Mouse (Mus musculus): ENCODE data around the gene Lrrc3b. TPM values are rescaled to one million over a fixed set of nuclear protein-coding genes. Genes with fewer than 3 reads are reported as not detected.

Gene Lrrc3b
- polyA plus RNA-seq, 1 experiment: 0.60 TPM

GRCm38 (mm10) chr14:15421624-15422023 lies 17.2 kb downstream of the Lrrc3b start:
- Histone ChIP-seq H3K36me3 (ENCODE audit: control insufficient read depth, insufficient read depth, low read length) (no peaks in the 10 kb centered on the region), H3K4me3 (ENCODE audit: extremely low read depth, insufficient read depth, insufficient read length) (no peak overlapping the region), H3K4me1 (ENCODE audit: control insufficient read depth, insufficient read depth, insufficient read length) (no peaks in the 10 kb centered on the region), H3K27ac (ENCODE audit: insufficient read depth, low read length) (no peak overlapping the region), H3K27me3 (ENCODE audit: control insufficient read depth, insufficient read depth, low read length) (no peaks in the 10 kb centered on the region)
- no peak for DNase-seq (ENCODE audit: low read depth in 1 of 2, low spot score in 2 of 2)
- WGBS: 86% methylated on average over 1 of the region's 1 CpGs
- no peak for TF ChIP-seq CTCF (IDR thresholded peaks at IDR 0.05; ENCODE audit: extremely low read depth, insufficient read depth, insufficient read length, insufficient replicate concordance)
- TF ChIP-seq POLR2A (IDR thresholded peaks at IDR 0.05; ENCODE audit: low read depth, low read length): no peak

GRCm38 (mm10) chr14:15410686-15411534 lies 27.9 kb downstream of the Lrrc3b start:
- no peak for DNase-seq (ENCODE audit: low read depth in 1 of 2, low spot score in 2 of 2)
- Histone ChIP-seq H3K4me1 (ENCODE audit: control insufficient read depth, insufficient read depth, insufficient read length) (no peaks in the 10 kb centered on the region), H3K4me3 (ENCODE audit: extremely low read depth, insufficient read depth, insufficient read length) (no peak overlapping the region), H3K27ac (ENCODE audit: insufficient read depth, low read length) (no peak overlapping the region), H3K27me3 (ENCODE audit: control insufficient read depth, insufficient read depth, low read length) (no peaks in the 10 kb centered on the region), H3K36me3 (ENCODE audit: control insufficient read depth, insufficient read depth, low read length) (no peaks in the 10 kb centered on the region)
- WGBS: 72% methylated on average over 8 of the region's 8 CpGs
- no peak for TF ChIP-seq POLR2A (IDR thresholded peaks at IDR 0.05; ENCODE audit: low read depth, low read length)
- no peak for TF ChIP-seq CTCF (IDR thresholded peaks at IDR 0.05; ENCODE audit: extremely low read depth, insufficient read depth, insufficient read length, insufficient replicate concordance)

DNA sequence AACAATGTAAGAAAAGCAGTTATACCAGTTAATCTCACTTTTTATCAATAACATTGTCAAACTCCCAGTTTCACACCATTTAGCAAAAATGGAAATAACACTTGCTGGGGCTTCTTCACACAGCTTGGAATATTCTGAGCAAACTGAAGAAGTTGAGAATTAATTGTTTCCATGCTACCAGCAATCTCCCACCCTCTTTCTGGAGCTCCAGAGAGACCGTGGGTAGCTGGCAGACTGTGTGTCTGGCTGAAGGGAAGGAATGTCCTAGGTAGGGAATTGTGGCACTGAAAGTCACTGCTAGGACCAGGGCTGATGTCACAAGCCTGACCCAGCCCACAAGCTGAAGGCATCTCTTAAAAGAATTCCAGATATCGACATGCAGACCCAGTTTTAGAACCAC lies 53.3 kb downstream of the Lrrc3b start:
- TF ChIP-seq CTCF (IDR thresholded peaks at IDR 0.05; ENCODE audit: extremely low read depth, insufficient read depth, insufficient read length, insufficient replicate concordance): no peak
- TF ChIP-seq POLR2A (IDR thresholded peaks at IDR 0.05; ENCODE audit: low read depth, low read length): no peak
- WGBS: 82% methylated on average over 2 of the region's 2 CpGs
- H3K27ac ChIP-seq (ENCODE audit: insufficient read depth, low read length): no peak overlapping the region
- no peaks in the 10 kb centered on the region for H3K36me3 ChIP-seq (ENCODE audit: control insufficient read depth, insufficient read depth, low read length)
- no peak for DNase-seq (ENCODE audit: low read depth in 1 of 2, low spot score in 2 of 2)
- no peak overlapping the region for H3K4me3 ChIP-seq (ENCODE audit: extremely low read depth, insufficient read depth, insufficient read length)
- H3K27me3 ChIP-seq (ENCODE audit: control insufficient read depth, insufficient read depth, low read length): no peaks in the 10 kb centered on the region
- no peaks in the 10 kb centered on the region for H3K4me1 ChIP-seq (ENCODE audit: control insufficient read depth, insufficient read depth, insufficient read length)

DNA sequence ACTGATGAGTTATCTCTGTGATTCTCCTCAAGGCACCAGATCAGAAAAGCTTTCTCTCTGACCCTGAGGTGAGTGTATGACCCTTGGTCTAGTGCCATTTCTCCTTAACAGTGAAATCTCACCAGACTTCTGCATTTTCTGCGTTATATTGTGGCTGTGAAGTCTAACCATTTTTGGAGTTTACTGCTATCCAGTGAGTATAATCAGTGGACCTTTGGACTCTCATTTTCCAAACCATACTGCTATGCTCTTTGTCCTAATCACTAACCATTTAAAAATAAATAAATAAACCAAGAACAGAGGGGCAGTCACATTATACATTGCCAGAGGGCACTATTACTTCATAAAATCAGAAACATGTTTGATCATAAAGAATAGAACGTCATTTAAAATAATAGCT lies 53.8 kb downstream of the Lrrc3b start:
- DNase-seq (ENCODE audit: low read depth in 1 of 2, low spot score in 2 of 2): no peak
- H3K36me3 ChIP-seq (ENCODE audit: control insufficient read depth, insufficient read depth, low read length): no peaks in the 10 kb centered on the region
- no peak overlapping the region for H3K27ac ChIP-seq (ENCODE audit: insufficient read depth, low read length)
- H3K4me3 ChIP-seq (ENCODE audit: extremely low read depth, insufficient read depth, insufficient read length): no peak overlapping the region
- TF ChIP-seq CTCF (IDR thresholded peaks at IDR 0.05; ENCODE audit: extremely low read depth, insufficient read depth, insufficient read length, insufficient replicate concordance) (no peak), POLR2A (IDR thresholded peaks at IDR 0.05; ENCODE audit: low read depth, low read length) (no peak)
- 93% methylated on average over 2 of the region's 2 CpGs for WGBS
- H3K4me1 ChIP-seq (ENCODE audit: control insufficient read depth, insufficient read depth, insufficient read length): no peaks in the 10 kb centered on the region
- H3K27me3 ChIP-seq (ENCODE audit: control insufficient read depth, insufficient read depth, low read length): no peaks in the 10 kb centered on the region

GRCm38 (mm10) chr14:15384532-15384931 lies 54.3 kb downstream of the Lrrc3b start:
- TF ChIP-seq CTCF (IDR thresholded peaks at IDR 0.05; ENCODE audit: extremely low read depth, insufficient read depth, insufficient read length, insufficient replicate concordance) (no peak), POLR2A (IDR thresholded peaks at IDR 0.05; ENCODE audit: low read depth, low read length) (no peak)
- no peaks in the 10 kb centered on the region for H3K36me3 ChIP-seq (ENCODE audit: control insufficient read depth, insufficient read depth, low read length)
- DNase-seq (ENCODE audit: low read depth in 1 of 2, low spot score in 2 of 2): no peak
- H3K4me3 ChIP-seq (ENCODE audit: extremely low read depth, insufficient read depth, insufficient read length): no peak overlapping the region
- no peak overlapping the region for H3K27ac ChIP-seq (ENCODE audit: insufficient read depth, low read length)
- 74% methylated on average over 5 of the region's 5 CpGs for WGBS
- H3K27me3 ChIP-seq (ENCODE audit: control insufficient read depth, insufficient read depth, low read length): no peaks in the 10 kb centered on the region
- no peaks in the 10 kb centered on the region for H3K4me1 ChIP-seq (ENCODE audit: control insufficient read depth, insufficient read depth, insufficient read length)

DNA sequence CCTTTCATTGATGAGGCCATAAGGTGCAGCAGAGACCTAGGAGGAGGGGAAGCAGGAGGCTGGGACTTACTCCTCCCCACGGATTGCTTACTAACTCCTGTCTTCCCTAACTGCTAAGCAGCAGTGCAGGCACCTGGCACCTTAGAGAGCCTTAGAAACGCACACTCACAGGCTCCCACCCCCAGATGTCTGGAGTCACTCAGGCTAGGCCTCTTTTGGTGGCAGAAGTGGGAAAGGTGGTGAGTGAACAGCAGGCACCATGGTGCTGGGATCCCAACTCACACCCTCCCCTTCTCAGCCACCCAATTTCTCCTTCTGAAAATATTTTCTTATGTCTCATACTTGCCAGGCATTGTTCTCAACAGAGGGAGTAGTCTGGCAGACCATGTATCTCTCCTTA lies 55.7 kb downstream of the Lrrc3b start:
- H3K4me1 ChIP-seq (ENCODE audit: control insufficient read depth, insufficient read depth, insufficient read length): no peaks in the 10 kb centered on the region
- no peaks in the 10 kb centered on the region for H3K27me3 ChIP-seq (ENCODE audit: control insufficient read depth, insufficient read depth, low read length)
- no peaks in the 10 kb centered on the region for H3K36me3 ChIP-seq (ENCODE audit: control insufficient read depth, insufficient read depth, low read length)
- no peak overlapping the region for H3K4me3 ChIP-seq (ENCODE audit: extremely low read depth, insufficient read depth, insufficient read length)
- TF ChIP-seq POLR2A (IDR thresholded peaks at IDR 0.05; ENCODE audit: low read depth, low read length) (no peak), CTCF (IDR thresholded peaks at IDR 0.05; ENCODE audit: extremely low read depth, insufficient read depth, insufficient read length, insufficient replicate concordance) (no peak)
- no peak overlapping the region for H3K27ac ChIP-seq (ENCODE audit: insufficient read depth, low read length)
- no peak for DNase-seq (ENCODE audit: low read depth in 1 of 2, low spot score in 2 of 2)
- WGBS: 57% methylated on average over 2 of the region's 2 CpGs

DNA sequence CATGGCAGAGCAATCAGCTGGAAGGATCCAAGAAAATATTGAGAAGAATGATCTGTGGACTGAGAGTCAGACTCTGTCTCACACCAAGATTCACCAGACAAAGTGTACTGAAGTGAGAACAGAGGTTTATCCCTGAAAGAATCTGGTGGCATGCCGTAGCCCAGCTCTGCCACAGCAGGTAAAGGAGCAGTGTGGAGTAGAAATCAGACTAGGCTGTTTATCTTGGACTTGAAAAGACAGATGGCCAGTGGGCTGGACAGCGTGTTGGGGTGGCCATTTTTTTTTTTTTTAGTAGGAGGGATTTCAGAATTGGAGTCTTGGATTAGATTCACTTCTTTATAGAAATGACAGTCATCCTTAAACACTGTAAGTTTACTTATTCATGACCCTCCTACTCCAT lies 61.4 kb downstream of the Lrrc3b start:
- no peaks in the 10 kb centered on the region for H3K27me3 ChIP-seq (ENCODE audit: control insufficient read depth, insufficient read depth, low read length)
- no peak overlapping the region for H3K27ac ChIP-seq (ENCODE audit: insufficient read depth, low read length)
- 84% methylated on average over 2 of the region's 2 CpGs for WGBS
- TF ChIP-seq POLR2A (IDR thresholded peaks at IDR 0.05; ENCODE audit: low read depth, low read length): no peak
- TF ChIP-seq CTCF (IDR thresholded peaks at IDR 0.05; ENCODE audit: extremely low read depth, insufficient read depth, insufficient read length, insufficient replicate concordance): no peak
- DNase-seq (ENCODE audit: low read depth in 1 of 2, low spot score in 2 of 2): no peak
- no peaks in the 10 kb centered on the region for H3K4me1 ChIP-seq (ENCODE audit: control insufficient read depth, insufficient read depth, insufficient read length)
- H3K4me3 ChIP-seq (ENCODE audit: extremely low read depth, insufficient read depth, insufficient read length): no peak overlapping the region
- no peaks in the 10 kb centered on the region for H3K36me3 ChIP-seq (ENCODE audit: control insufficient read depth, insufficient read depth, low read length)

Measured in spleen, adult 2 months (tissue).